Mouse (Mus musculus): Measurements from ENCODE around the gene Zfp941. TPM values are rescaled to one million over a fixed set of nuclear protein-coding genes. Genes with fewer than 3 reads are reported as not detected.
A peak's percentile ranks its signal among the peaks of the same experiment; 100 is the strongest.
"Not testable (repeated sequence)": the region's sequence is repeated elsewhere in the genome, so short reads cannot be mapped to it uniquely, and the experiment has no call there.

Gene Zfp941
- total RNA-seq, 1 experiment from 2014 or later = 3.0 TPM

GRCm38 (mm10) chr7:140788053-140788435, 33.9 kb downstream of the Zfp941 start:
- no peak for ATAC-seq (replicated peaks; ENCODE audit: low read depth, poor library complexity, severe bottlenecking)

GRCm38 (mm10) chr7:140787406-140788052, 34.4 kb downstream of the Zfp941 start, which contains the start of gene Syce1:
TSS of gene Syce1 (minus strand) at chr7:140787852.
- ATAC-seq (replicated peaks; ENCODE audit: low read depth, poor library complexity, severe bottlenecking) = no peak

- no peak for ATAC-seq (replicated peaks; ENCODE audit: low read depth, poor library complexity, severe bottlenecking)
Measured at GRCm38 (mm10) chr7:140780548-140780947, 41.4 kb downstream of the Zfp941 start.

- ATAC-seq (replicated peaks; ENCODE audit: low read depth, poor library complexity, severe bottlenecking) = peak; percentile 91
Measured at GRCm38 (mm10) chr7:140765888-140766739, 55.9 kb downstream of the Zfp941 start.

GRCm38 (mm10) chr7:140765391-140765790, 56.6 kb downstream of the Zfp941 start:
- ATAC-seq (replicated peaks; ENCODE audit: low read depth, poor library complexity, severe bottlenecking) = not testable (repeated sequence)

GRCm38 (mm10) chr7:140763447-140764020, 58.4 kb downstream of the Zfp941 start, which contains the start of gene Cyp2e1:
TSS of gene Cyp2e1 (plus strand) at chr7:140763739.
- ATAC-seq (replicated peaks; ENCODE audit: low read depth, poor library complexity, severe bottlenecking) = no peak

GRCm38 (mm10) chr7:140760647-140761046, 61.3 kb downstream of the Zfp941 start:
- ATAC-seq (replicated peaks; ENCODE audit: low read depth, poor library complexity, severe bottlenecking) = no peak

Other genes starting within 250 kb of the Zfp941 start
- 0.14 TPM in 1 of 2 replicates, not detected in the other for gene Olfr46, start 220.9 kb downstream of the Zfp941 start, total RNA-seq (2017)
- not detected in 2 replicates for gene Olfr61, start 193.2 kb downstream of the Zfp941 start, total RNA-seq (2017)
- not detected in 2 replicates for gene Olfr53, start 175.7 kb downstream of the Zfp941 start, total RNA-seq (2017)
- not detected in 2 replicates for gene Olfr539, start 162.2 kb downstream of the Zfp941 start, total RNA-seq (2017)
- gene Olfr45, start 140.2 kb downstream of the Zfp941 start, total RNA-seq (2017) = not detected in 2 replicates
- not detected in 2 replicates for gene Olfr541, start 124.9 kb downstream of the Zfp941 start, total RNA-seq (2017)
- gene Cyp2e1, start 58.4 kb downstream of the Zfp941 start, total RNA-seq (2017) = not detected in 2 replicates
- 0.15 and 0.23 TPM in 2 replicates for gene Syce1, start 34.3 kb downstream of the Zfp941 start, total RNA-seq (2017)
- gene Urah, start 12.8 kb upstream of the Zfp941 start, total RNA-seq (2017) = not detected in 2 replicates
- gene Scgb1c1, start 23.4 kb upstream of the Zfp941 start, total RNA-seq (2017) = not detected in 2 replicates
- gene Odf3, start 25.6 kb upstream of the Zfp941 start, total RNA-seq (2017) = not detected in 2 replicates
- gene Gm45785, start 34.2 kb upstream of the Zfp941 start, total RNA-seq (2017) = 0.50 TPM in 1 of 2 replicates, not detected in the other
- 36.0 and 38.0 TPM in 2 replicates for gene Ric8a, start 34.8 kb upstream of the Zfp941 start, total RNA-seq (2017)
- gene Bet1l, start 35.4 kb upstream of the Zfp941 start, total RNA-seq (2017) = 13.8 and 24.0 TPM in 2 replicates
- gene Psmd13, start 59.8 kb upstream of the Zfp941 start, total RNA-seq (2017) = 182 and 184 TPM in 2 replicates
- 34.3 and 38.6 TPM in 2 replicates for gene Sirt3, start 60.1 kb upstream of the Zfp941 start, total RNA-seq (2017)
- not detected in 2 replicates for gene Cox8b, start 78.3 kb upstream of the Zfp941 start, total RNA-seq (2017)
- 0.18 and 0.49 TPM in 2 replicates for gene Nlrp6, start 98.7 kb upstream of the Zfp941 start, total RNA-seq (2017)
- 8.0 and 12.1 TPM in 2 replicates for gene Pgghg, start 119.2 kb upstream of the Zfp941 start, total RNA-seq (2017)
- gene Ifitm5, start 128.1 kb upstream of the Zfp941 start, total RNA-seq (2017) = not detected in 2 replicates
- 0.96 TPM in 1 of 2 replicates, not detected in the other for gene Gm45717, start 133.8 kb upstream of the Zfp941 start, total RNA-seq (2017)
- 275 and 332 TPM in 2 replicates for gene Ifitm2, start 133.8 kb upstream of the Zfp941 start, total RNA-seq (2017)
- gene Ifitm1, start 145.0 kb upstream of the Zfp941 start, total RNA-seq (2017) = 120 and 124 TPM in 2 replicates
- 143 and 146 TPM in 2 replicates for gene Ifitm3, start 188.6 kb upstream of the Zfp941 start, total RNA-seq (2017)
- 8.2 TPM in 1 of 2 replicates, not detected in the other for gene Ifitm6, start 195.7 kb upstream of the Zfp941 start, total RNA-seq (2017)
- not detected in 2 replicates for gene Gm17387, start 207.0 kb upstream of the Zfp941 start, total RNA-seq (2017)
- gene B4galnt4, start 238.9 kb upstream of the Zfp941 start, total RNA-seq (2017) = 0.19 and 0.82 TPM in 2 replicates

Measured in common myeloid progenitor, adult 5-6 weeks (primary cell).